20 mouse cellular contexts compared by ENCODE assay signal in genomic region chr14:30248121-30248520, GRCm38 (mm10).
DNase-seq lines count a peak whose midpoint lies in the region; ATAC-seq and TF ChIP-seq lines count a peak whose summit lies in the region.
"Had no signal": no experiment of that assay in that cellular context is flagged by ENCODE, and none has a peak within 500 bp of the region (broad histone marks: within the 10 kb centered on the region; RNA-seq: fewer than 3 reads in every experiment).

No protein-coding gene starts in this region.

- ATAC-seq in lung, embryonic 14.5 days (ENCODE audit: insufficient read depth): no peak
- no peak for ATAC-seq in lung, postnatal 0 days
- ATAC-seq: hindbrain, embryonic 16.5 days; midbrain, embryonic 13.5 days had no signal

- H3K4me2 ChIP-seq in lung, embryonic 14.5 days: no peak overlapping the region
- H3K4me2 ChIP-seq in lung, postnatal 0 days (replicated peaks; ENCODE audit: low read depth, low read length): no peak overlapping the region
- H3K4me2 ChIP-seq: forebrain, embryonic 12.5 days; midbrain, embryonic 13.5 days had no signal

- TF ChIP-seq EP300 in lung, postnatal 0 days (IDR thresholded peaks at IDR 0.05): no peak

- no peak overlapping the region for H3K27ac ChIP-seq in lung, embryonic 14.5 days (ENCODE audit: low read depth)
- H3K27ac ChIP-seq in lung, postnatal 0 days (ENCODE audit: low read length): no peak overlapping the region
- H3K27ac ChIP-seq: forebrain, embryonic 12.5 days; gastrocnemius, adult 2 months; kidney, postnatal 0 days; midbrain, embryonic 13.5 days had no signal

- H3K27me3 ChIP-seq in lung, embryonic 14.5 days (ENCODE audit: insufficient read depth, low read length): no peaks in the 10 kb centered on the region
- H3K27me3 ChIP-seq in lung, postnatal 0 days (replicated peaks; ENCODE audit: insufficient read depth, low read length): no peaks in the 10 kb centered on the region
- H3K27me3 ChIP-seq: forebrain, embryonic 12.5 days; midbrain, embryonic 13.5 days had no signal

- no peak overlapping the region for H3K4me3 ChIP-seq in lung, embryonic 14.5 days (ENCODE audit: low read depth, low read length)
- H3K4me3 ChIP-seq in lung, postnatal 0 days (ENCODE audit: low read depth, low read length): no peak overlapping the region
- H3K4me3 ChIP-seq: forebrain, embryonic 12.5 days; gastrocnemius, adult 2 months; midbrain, embryonic 13.5 days had no signal

- no peaks in the 10 kb centered on the region for H3K4me1 ChIP-seq in lung, embryonic 14.5 days (ENCODE audit: insufficient read depth)
- H3K4me1 ChIP-seq in lung, postnatal 0 days (ENCODE audit: insufficient read depth, low read depth, low read length): no peaks in the 10 kb centered on the region
- H3K4me1 ChIP-seq: forebrain, embryonic 12.5 days had no signal

- no peak overlapping the region for H3K9ac ChIP-seq in lung, embryonic 14.5 days
- no peak overlapping the region for H3K9ac ChIP-seq in lung, postnatal 0 days (replicated peaks; ENCODE audit: low read depth)
- H3K9ac ChIP-seq: forebrain, embryonic 12.5 days; midbrain, embryonic 13.5 days had no signal

- H3K36me3 ChIP-seq in lung, embryonic 14.5 days (ENCODE audit: insufficient read depth): no peaks in the 10 kb centered on the region
- no peaks in the 10 kb centered on the region; the same call in 1 of the 2 replicates for H3K36me3 ChIP-seq in lung, postnatal 0 days (ENCODE audit: insufficient read depth, low read length)
- H3K36me3 ChIP-seq: forebrain, embryonic 12.5 days; midbrain, embryonic 13.5 days had no signal

- H3K9me3 ChIP-seq in lung, embryonic 14.5 days (ENCODE audit: low read depth, low read length): no peaks in the 10 kb centered on the region
- H3K9me3 ChIP-seq in lung, postnatal 0 days (ENCODE audit: low read length): no peaks in the 10 kb centered on the region
- H3K9me3 ChIP-seq: forebrain, embryonic 12.5 days; midbrain, embryonic 13.5 days had no signal

- peak; percentile 13 for DNase-seq in lung, embryonic 14.5 days
- DNase-seq in lung, postnatal 0 days (ENCODE audit: low spot score): no peak
- peak; percentile 44 for DNase-seq in CD4-positive, CD25-positive, alpha-beta regulatory T cell, adult 2 months (ENCODE audit: low read depth, low spot score)
- DNase-seq in induced T-regulatory cell, adult 2 months (ENCODE audit: low read depth): peak; percentile 34
- DNase-seq in thymus, postnatal 14 days: peak; percentile 52
- no peak for DNase-seq in cerebellum, adult 18-20 months
- DNase-seq in right cerebral cortex, adult 2 months (ENCODE audit: low spot score in 2 of 2): no peak
- DNase-seq in adrenal gland, postnatal 14 days: no peak
- DNase-seq: gastrocnemius, adult 2 months; heart, adult 18-20 months; heart, postnatal 36 days; kidney, adult 11 months; left cerebral cortex, postnatal 4 days; liver; lung, adult 18-20 months; lung, postnatal 36 days had no signal

- TF ChIP-seq CTCF in lung, embryonic 14.5 days (IDR thresholded peaks at IDR 0.05; ENCODE audit: low read depth): no peak
- no peak for TF ChIP-seq CTCF in lung, postnatal 0 days (IDR thresholded peaks at IDR 0.05)

- WGBS in lung, embryonic 14.5 days: 53% methylated on average over 8 of the region's 8 CpGs
- 62% methylated on average over 8 of the region's 8 CpGs for WGBS in lung, postnatal 0 days

Comparison
In these comparisons a context has a peak if more than half of its experiments do, and no peak if none do; other contexts are left out.
1. DNase-seq: peak in lung, embryonic 14.5 days (single experiment), CD4-positive, CD25-positive, alpha-beta regulatory T cell, adult 2 months (single experiment), induced T-regulatory cell, adult 2 months (single experiment) and thymus, postnatal 14 days (single experiment); none in lung, postnatal 0 days (single experiment), cerebellum, adult 18-20 months (0 of 2), right cerebral cortex, adult 2 months (0 of 2) and adrenal gland, postnatal 14 days (single experiment).